Mouse (Mus musculus) MEL-GATA-1-ER (cell line): ENCODE measurements around the gene Flnc.
A peak's percentile ranks its signal among the peaks of the same experiment; 100 is the strongest.

Source experiments
- DNase-seq: peaks from one replicate; pipeline ENCODE4 v3.0.0-alpha.2; 2012; ENCODE audit warnings: low read depth; ENCODE audit errors: extremely low read depth

The Flnc gene

DNA sequence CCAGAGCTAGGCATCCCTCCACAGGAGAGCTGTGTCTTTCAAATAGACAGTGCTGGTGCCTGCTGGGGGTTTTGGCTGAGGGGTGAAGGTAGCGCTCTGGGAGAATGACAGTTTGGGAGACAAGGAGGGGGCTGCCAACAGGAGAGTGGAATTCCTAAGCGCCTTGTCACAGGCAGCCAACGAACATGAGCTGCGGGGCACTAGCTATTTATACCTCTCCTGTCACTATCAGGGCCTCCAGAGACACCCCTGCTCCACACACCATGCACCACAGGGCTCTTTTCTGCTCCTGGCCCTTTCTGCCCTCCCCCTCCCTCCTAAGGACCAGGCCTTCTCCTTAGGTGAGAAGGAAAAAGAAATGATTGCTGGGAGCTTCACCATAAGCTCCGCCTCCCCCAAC lies 1.6 kb upstream of the Flnc start:
- no peak for DNase-seq

DNA sequence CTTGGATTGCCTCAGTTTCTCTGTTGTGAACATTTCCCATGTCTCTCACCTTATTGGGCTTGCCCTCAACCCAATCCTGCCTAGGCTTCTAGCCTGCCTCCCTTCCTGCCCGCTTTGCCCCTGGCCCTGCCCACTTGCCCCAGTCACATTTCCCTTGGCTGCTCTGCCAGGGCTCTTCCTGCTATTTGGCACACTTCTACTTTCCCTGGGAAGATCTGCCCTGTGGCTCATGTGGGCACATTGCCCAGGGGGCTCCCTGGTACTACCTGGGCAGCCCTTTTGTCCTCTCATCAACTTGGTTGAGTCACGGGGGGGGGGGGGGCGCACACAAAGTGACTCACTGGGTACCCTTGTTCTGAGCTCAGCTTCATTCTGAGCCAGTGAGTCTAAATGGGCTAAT lies 900 bp upstream of the Flnc start:
- DNase-seq, result no peak

GRCm38 (mm10) chr6:29432676-29433037 lies 399 bp upstream of the Flnc start:
- no peak for DNase-seq

DNA sequence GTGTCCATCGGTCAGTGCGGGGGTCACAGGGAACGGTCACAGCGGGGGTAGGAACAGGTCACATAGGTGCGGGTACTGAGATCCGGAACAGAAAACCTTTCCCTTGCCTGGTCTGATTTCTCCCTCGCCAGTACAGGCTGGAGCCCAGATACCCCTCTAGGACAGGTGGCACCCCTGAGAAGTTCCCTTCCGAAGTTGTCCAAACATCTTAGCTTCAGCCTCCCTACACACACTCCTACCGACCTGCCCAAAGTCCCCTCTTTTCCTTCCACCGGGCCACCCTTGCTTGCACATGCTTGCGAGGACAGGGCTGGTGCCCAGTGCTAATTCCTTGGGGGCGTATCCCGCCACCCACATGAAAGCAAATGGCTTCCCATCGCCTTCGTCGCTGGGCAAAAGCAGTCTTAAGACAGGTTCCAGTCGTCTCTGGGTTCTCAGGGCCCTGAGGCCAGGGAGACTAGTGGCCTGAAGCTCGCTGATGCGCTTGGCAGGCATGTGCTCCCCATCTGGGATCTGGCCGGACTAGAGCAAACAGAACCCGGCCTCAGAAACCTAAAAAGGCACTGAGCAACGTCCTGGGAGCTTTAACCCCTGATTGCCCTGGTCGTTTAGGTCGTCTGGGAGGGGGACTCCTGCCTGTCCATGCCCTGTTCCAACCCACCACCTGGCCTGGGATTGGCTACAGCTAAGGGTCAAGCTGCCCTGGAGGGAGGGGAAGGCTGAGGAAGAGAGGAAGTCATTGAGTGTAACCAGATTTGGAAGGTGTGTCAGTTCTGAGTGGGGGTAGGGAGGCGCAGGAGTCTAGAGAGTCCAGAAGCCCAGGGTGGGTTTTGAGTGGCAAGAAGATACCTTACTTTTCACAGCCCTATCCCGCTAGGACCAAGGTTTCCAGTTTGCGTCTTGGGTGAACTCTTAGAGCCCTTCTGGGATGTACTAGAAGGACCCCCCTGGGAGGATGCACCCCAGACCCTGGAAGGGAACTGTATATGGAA lies 1.0 kb downstream of the Flnc start:
- DNase-seq, result no peak

DNA sequence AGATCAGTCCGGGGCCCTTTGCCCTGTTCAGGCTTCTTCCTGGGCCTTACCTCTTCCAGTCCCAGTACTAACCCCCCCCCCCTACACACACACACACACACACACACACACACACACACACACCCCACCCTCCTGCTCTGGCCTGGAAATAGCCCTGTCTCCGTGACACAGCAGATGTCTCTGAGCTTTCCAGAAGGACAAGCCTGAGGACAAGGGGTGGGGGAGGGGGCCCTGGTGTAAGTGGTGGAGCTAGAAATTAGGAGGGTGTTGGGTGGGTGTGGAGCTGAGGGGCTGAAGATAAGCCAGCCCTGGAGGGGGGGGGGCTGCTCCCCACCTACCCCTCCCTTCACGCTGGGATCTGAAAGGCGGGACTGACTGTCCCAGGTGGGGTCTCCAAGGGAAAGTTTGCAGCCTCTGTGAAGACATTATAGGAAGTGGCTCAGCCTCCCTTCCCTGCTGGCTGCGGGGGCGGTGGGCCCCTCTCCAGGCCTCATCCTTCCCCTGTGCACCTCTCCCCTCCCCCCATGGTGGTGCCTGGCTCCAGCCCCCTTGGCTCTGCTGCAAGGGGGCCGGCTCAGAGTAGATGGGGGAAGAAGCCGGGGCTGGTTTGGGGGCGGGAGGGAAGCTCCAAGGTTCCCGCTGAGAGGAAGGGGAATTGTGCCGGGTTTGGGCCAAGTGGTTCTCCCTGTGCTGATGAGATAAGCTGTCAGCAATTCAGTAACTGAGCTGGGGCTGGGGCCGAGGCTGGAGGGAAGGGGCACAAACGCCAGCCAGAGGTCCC lies 2.0 kb downstream of the Flnc start:
- DNase-seq, result peak; percentile 39

- DNase-seq, result no peak
Observed at GRCm38 (mm10) chr6:29435940-29436451, 2.9 kb downstream of the Flnc start.

- no peak for DNase-seq
Observed at GRCm38 (mm10) chr6:29436461-29436934, 3.4 kb downstream of the Flnc start.

- DNase-seq, result no peak
Observed at GRCm38 (mm10) chr6:29439251-29439650, 6.2 kb downstream of the Flnc start.

DNA sequence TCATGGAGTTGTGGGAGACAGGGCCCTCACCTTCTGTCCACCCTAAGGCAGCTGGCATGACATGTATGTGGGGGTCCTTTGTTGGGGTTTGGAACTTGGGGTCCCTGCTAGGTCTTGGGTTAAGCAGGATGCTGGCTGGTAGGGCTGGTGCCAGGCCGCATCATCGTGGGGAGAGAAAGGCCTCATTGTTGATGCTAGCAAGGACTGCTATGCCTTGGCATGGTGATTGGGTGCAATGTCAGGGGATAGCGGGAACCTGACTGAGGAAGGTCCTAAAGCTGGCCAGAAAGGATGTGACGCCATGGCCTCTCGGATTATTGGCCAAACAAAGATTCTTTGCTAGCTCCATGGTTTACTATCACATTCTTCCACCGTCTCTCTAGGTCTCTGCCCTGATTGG lies 6.7 kb downstream of the Flnc start:
- DNase-seq, result no peak

- DNase-seq, result no peak
Observed at GRCm38 (mm10) chr6:29444773-29445172, 11.7 kb downstream of the Flnc start.

GRCm38 (mm10) chr6:29445354-29445753 lies 12.3 kb downstream of the Flnc start:
- DNase-seq, result no peak

DNA sequence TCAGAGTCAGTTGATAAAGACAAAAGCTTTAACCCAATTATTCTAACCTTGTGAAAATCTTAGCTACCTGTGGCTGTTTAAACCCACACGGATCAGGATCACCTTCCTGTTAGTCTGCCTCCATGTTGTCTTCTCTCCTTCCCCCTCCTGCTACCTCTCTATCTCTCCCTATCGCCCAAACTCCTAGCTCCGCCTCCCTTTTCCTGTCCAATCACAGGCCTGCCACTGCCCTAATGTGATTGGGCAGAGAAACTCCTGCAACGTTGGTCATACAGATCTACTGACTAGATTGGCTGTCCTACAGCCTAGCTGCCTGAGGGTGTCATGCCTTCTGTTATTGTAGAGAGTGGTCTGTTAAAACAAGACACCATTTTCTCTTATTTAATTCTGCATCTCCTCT lies 16.8 kb downstream of the Flnc start:
- peak; percentile 81 for DNase-seq

DNA sequence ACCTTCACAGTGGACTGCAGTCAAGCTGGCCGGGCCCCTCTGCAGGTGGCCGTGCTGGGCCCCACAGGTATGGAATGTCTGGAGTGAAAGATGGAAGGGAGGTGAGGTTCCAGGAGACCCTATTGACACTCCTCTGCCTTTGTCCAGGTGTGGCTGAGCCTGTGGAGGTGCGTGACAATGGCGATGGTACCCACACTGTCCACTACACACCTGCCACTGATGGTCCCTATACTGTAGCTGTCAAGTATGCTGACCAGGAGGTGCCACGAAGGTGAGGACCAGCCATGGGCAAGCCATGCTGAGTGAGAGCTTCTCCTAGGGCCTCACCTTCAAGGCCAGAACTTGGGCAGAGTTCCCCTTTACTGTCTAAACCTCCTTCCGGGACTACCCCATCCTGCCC lies 17.6 kb downstream of the Flnc start:
- DNase-seq, result no peak

- DNase-seq, result no peak
Observed at GRCm38 (mm10) chr6:29461502-29461901, 28.4 kb downstream of the Flnc start.

DNA sequence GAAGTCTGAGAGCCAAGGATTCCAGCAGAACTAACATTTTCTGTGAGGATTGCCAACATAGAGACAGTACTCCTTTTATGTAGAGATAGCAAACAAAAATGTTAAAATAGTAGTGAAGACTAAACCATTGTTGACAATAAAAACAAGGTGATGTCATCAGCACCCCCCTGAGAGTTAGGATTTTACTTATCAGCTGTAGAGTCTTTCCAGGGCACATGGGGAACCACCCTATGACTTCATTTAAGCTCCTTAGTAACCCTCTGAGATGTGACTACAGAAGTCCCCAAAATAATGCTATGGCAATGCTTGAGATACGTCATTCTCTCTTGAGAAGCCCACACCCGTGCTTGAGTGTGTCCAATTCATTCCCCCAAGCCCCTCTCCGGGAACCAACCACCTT lies 30.3 kb downstream of the Flnc start:
- no peak for DNase-seq

- peak; percentile 94 for DNase-seq
Observed at GRCm38 (mm10) chr6:29467583-29468354, 34.7 kb downstream of the Flnc start, which contains the start of gene Atp6v1f. Gene Atp6v1f (plus strand): TSS chr6:29467718.

- DNase-seq, result no peak
Observed at GRCm38 (mm10) chr6:29468851-29469250, 35.8 kb downstream of the Flnc start.

- DNase-seq, result no peak
Observed at GRCm38 (mm10) chr6:29471137-29471536, 38.1 kb downstream of the Flnc start, which contains the start of gene Atp6v1fnb. Gene Atp6v1fnb (plus strand): TSS chr6:29471437.

- DNase-seq, result peak; percentile 81
Observed at GRCm38 (mm10) chr6:29473941-29474691, 41.1 kb downstream of the Flnc start.

GRCm38 (mm10) chr6:29474736-29475135 lies 41.7 kb downstream of the Flnc start:
- no peak for DNase-seq
